Comparison of ENCODE assay signal across 8 mouse cellular contexts in genomic region chr13:46929719-46930658, GRCm38 (mm10). TPM values are rescaled to one million over a fixed set of nuclear protein-coding genes. Genes with fewer than 3 reads are reported as not detected.
DNase-seq lines count a peak whose midpoint lies in the region; ATAC-seq lines count a peak whose summit lies in the region.

Kif13a (minus strand) TSS chr13:46929867.

- under 1% methylated on average over 77 of the region's 96 CpGs for WGBS in hindbrain, embryonic 15.5 days

- no peaks in the 10 kb centered on the region for H3K36me3 ChIP-seq in hindbrain, embryonic 15.5 days

- no peaks in the 10 kb centered on the region for H3K9me3 ChIP-seq in hindbrain, embryonic 15.5 days

- peak within 1 kb of the TSS; percentile 96 for H3K27ac ChIP-seq in hindbrain, embryonic 15.5 days (replicated peaks)

- peak; percentile 87 for ATAC-seq in hindbrain, embryonic 15.5 days (ENCODE audit: low FRiP score, low read depth)

- no peaks in the 10 kb centered on the region for H3K27me3 ChIP-seq in hindbrain, embryonic 15.5 days

- H3K4me2 ChIP-seq in hindbrain, embryonic 15.5 days = peak within 1 kb of the TSS; percentile 93

- peaks cover 16% of the 10 kb centered on the region for H3K4me1 ChIP-seq in hindbrain, embryonic 15.5 days (replicated peaks)

- DNase-seq in WW6 (ENCODE audit: low read depth, low spot score) = peak; percentile 81
- peak; percentile 53 to 77 for DNase-seq in cerebellum, postnatal 4 days (ENCODE audit: low spot score in 2 of 2)
- peak; percentile 93 for DNase-seq in gastrocnemius, adult 18-20 months (ENCODE audit: low spot score)
- peak; percentile 90 for DNase-seq in left cerebral cortex, adult 11 months (ENCODE audit: low spot score)
- DNase-seq in lung, postnatal 36 days = peak; percentile 98
- DNase-seq in retina, embryonic 14.5 days (ENCODE audit: low spot score) = peak; percentile 85
- peak; percentile 48 to 57 for DNase-seq in thymus, postnatal 36 days

- peak within 1 kb of the TSS; percentile 86 for H3K9ac ChIP-seq in hindbrain, embryonic 15.5 days

- H3K4me3 ChIP-seq in hindbrain, embryonic 15.5 days = peak within 1 kb of the TSS; percentile 79

RNA-seq across cellular contexts. Expression of gene Kif13a, which starts in this region (rescaled TPM):
- 10 to 100 TPM; 82.9 to 87.5 TPM for total RNA-seq in gastrocnemius, adult 18-20 months (2021)
- 13.0 and 16.9 TPM in 2 replicates for polyA plus RNA-seq in hindbrain, embryonic 15.5 days (2015; fragmentation: Nextera tagmentation; extraction: Ambion mirVana)

Comparison
In these comparisons a context has a peak if more than half of its experiments do, and no peak if none do; other contexts are left out.
1. Peak in every context shown above with its lines: DNase-seq, ATAC-seq, H3K4me3 ChIP-seq and H3K27ac ChIP-seq.